Mouse (Mus musculus): ENCODE measurements around the gene 6030498E09Rik.

Gene 6030498E09Rik

DNA sequence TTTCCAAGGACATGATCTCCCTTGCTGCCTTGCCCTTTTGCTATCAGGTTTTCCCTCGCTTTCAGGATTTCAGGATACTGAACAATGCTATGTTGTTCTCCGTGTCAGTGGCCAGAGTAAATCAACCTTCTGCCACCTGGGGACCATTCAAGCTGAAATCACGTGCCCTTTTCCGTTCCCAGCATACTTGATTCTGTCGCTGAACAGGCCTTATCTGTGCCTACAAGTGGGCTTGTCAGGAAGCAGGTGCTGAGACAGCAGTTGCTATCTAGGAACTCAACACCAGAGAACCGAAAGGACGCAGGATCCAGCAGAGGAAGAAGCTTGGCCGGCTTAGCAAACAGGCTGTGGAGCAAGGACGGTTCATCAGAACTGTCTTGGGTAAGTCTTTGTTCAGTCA, at the start of gene 6030498E09Rik:
Gene 6030498E09Rik (plus strand): TSS at position 194 of the 400 bp plus-strand sequence.
- no peak for DNase-seq (ENCODE audit: low spot score)

DNA sequence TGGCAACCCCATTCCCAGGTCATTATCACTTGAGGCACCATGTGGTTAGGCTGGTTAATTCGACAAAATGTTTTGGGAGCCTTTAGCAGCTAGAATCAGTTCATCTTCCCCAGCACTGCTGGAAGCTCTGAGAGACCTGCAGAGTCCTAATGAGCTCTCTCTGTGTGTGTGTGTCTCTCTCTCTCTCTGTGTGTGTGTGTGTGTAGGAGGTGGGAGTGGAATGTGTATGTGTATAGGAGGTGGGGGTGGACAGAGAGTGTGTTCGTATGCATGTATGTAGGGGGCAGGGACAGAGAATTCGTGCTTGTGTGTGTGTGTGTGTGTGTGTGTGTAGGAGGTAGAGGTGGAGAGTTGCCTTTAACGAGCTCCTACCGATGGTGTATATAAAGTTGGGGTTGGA, 42.4 kb upstream of the 6030498E09Rik start:
- no peak for DNase-seq (ENCODE audit: low spot score)

DNA sequence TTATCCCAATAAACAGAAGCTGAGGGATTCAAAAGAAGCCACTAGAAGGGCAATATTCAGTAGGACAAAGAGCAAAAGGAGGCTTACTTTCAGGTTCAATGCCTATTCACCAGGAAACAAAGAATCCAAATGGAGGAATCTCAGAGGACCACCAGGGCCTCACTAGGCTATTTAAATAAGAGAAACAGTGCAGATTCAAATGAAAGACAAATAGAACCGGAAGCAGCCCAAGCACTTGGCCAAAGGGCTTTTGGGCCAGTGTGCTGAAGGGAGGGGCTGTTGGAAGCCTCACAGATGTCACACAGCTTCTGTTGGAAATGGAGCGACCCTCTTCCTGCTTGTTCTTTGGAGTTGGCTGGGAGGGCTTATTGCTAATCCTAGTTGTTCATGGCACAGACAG, 41.8 kb upstream of the 6030498E09Rik start:
- DNase-seq (ENCODE audit: low spot score) = no peak

DNA sequence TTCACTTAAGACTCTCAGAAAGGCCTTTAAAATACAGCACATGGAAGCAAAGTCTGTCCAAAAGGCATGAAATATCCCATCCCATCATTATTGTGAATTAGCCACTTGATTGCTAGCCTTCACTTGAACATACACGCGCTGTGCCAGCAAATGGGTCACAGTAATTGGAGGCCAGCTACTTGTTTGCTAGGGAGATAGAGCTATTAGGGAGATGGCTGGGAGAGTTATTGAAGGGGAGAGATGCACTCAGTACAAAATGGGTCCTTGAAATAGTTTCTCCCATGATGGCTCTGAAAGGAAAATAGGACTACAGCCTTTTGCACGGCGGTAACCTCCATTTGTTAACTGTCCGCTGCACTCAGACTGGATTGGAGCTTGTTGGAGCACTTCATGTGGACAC, 38.8 kb upstream of the 6030498E09Rik start:
- no peak for DNase-seq (ENCODE audit: low spot score)

DNA sequence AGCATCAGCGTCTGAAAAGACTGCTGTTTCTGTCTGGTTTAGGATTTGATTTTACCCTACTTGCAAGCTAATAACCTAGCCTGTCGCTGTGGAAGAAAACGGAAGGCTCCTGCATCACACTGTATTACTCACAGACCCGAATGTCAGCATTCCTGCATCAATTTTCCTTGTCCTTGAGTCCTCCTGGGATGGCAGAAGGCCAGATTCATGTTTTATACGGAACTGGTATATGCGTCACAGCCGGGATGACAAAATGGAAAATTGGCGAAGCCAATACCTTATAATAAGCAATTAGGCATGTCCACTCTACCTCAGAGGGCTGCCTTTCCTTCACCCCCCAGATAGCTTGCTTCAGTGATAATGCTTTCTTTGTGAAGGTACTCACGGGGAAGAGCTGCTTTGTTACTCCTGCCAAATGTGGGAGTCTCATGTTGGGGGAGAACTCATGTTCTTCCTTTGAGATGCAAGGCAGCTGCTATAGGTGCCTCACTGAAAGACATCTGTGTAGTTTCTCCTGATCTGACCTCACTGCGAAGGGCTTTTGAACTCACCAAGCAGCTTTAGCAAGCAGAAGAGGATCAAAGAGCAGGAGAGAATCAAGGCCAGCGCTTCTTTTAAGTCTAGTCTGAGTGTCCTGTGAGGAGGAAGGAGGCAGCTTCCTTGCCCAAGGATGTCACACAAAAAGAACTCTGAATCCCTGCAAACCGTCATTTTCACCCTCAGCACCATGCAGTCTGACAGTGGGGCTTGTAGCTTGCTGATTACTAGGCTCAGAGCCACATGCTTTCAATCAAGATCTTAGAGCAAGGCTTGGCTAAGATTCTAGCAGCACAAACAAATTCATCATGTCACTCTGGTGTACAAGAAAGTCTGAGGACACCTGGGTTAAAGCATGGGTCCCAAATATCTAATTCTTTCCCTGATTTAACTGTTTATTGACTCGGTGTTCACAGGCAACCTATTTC, 37.3 kb upstream of the 6030498E09Rik start:
- no peak for DNase-seq (ENCODE audit: low spot score)

DNA sequence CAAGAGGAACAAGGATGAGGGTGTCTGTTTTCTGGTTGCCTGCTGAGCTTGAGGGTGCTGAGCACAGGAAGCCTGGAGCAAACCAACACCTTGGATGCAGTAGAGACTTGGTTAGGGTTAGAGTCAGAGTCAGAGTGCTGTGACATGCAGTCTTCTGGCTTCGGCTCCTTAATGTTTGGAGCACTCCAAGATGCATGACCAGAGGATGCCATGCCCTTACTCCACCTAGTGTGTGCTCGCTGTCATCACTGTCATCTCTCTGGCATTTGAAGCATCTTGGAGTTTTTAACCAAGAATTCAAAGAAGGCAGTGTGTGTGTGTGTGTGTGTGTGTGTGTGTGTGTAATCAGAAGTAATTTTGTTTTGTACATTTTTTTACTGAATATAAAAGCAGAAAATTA, 1.0 kb upstream of the 6030498E09Rik start:
- DNase-seq (ENCODE audit: low spot score) = no peak

DNA sequence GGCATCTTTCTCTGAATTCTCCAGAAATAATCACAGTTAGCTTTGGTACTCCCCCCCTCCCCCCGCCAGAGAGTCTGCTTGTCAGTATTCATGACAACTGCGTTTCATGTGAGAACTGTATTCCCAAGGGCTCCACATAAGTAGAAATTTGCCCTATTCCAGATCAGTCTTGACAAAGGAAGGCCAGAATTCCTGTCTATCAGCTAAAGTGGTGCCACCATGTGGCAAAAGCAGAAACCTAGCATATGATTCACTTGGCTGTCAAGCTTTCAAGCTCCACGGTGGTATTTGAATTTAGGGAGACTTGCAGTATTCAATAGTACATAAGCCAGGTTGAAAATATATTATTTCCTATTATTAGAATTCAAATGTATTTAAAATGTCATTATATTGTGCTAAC, 585 bp upstream of the 6030498E09Rik start:
- no peak for DNase-seq (ENCODE audit: low spot score)

DNA sequence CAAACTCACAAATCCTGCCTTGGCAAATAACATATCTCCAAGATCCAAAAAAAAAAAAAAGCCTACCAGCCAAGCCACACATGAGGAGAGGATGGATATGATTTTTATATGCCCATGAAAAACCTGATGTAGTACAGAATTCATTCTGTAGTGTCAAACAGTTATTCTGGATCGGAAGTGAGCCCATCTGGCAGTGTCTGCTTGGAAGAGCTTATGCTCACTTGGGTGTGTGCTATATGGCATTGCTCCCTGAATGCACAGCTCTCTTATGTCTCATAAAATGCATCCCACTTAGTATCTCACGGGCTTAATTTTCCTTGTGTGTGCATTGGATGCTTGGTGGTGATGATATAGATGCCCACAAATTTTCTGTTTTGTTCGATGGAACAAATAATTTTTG, 21.9 kb downstream of the 6030498E09Rik start:
- DNase-seq (ENCODE audit: low spot score) = no peak

DNA sequence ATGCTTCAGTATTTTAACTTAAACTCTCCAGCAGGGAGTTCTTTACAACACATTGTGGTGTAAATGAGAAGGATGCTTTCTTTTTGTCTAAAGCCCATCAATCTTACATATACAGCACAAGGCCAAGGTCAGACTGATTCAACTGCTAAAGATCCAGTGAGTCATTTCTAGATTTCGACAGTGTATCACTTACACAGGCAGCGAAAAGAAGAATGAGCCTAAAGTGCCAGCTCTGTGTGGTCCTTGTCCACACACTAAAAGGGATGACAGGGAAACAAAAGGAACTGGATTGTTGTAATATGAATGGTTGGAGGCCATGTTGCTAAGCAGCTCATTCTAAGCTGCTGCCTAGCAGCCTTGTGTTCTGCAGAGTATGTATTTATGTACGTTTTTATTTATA, 41.5 kb downstream of the 6030498E09Rik start:
- DNase-seq (ENCODE audit: low spot score) = no peak

DNA sequence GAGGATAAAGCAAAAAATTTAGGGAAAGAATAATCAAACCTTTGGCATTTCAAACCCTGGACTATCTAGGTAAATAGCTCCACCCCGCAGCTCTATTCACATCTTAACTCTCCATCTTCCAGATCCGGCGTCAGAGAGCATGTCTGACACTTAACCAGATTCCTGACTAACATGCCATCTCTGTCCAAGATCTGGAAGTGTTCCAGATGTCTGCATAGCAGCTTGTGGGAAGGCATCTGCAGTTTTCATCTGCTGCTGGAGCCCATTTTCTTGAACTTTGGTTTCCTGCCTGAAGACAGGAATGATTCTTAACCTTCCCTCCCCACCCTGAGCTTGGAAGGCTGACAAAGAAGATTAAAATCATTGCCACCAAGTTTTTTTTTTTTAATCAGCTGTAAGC, 44.4 kb downstream of the 6030498E09Rik start:
- no peak for DNase-seq (ENCODE audit: low spot score)

DNA sequence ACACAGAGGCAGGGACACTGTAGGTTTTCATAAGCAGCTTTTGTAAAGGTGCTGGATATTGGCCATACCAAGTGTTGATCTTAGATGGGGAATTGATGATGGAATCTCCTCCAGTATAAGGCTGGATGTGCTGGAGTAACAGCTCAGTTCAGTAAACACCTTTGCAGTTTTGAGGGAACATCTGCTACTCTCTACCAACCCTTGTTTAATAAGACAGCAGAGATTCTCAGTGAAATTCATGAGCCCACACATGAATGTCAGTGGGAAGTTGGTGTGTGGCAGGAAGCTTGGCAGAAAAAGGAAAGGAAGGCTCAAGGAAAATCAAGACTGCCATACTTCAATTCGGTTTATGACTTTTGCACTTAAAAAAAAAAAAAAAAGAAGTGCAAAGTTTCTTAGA, 186.1 kb downstream of the 6030498E09Rik start:
- DNase-seq (ENCODE audit: low spot score) = peak; percentile 2

DNA sequence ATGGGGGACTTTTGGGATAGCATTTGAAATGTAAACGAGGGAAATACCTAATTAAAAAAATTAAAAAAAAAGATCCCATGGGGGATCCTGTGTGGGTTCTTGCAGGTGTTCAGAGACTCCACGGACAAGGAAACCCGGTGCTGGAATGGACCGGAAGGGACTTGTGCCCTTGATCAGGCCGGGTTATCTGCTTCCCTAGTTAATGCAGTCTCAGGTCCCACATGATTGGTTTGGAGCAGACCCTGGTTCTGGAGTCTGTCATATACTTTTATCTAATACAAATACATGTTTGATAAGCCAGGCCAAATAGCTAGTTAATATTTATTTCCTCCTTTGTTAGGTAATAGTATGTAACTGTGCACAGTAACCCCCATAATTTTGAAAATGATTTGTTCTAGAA, 223.8 kb downstream of the 6030498E09Rik start:
- DNase-seq (ENCODE audit: low spot score) = no peak
